Mouse (Mus musculus) cerebellum, adult 2 months (tissue): ENCODE measurements around the gene Gm17428.

ENCODE experiments used
- CTCF ChIP-seq: fragments of 200-500 bp; IDR thresholded peaks from 2 replicates; pipeline ENCODE4 v1.5.1; 2011; ENCODE audit warnings: low read depth, mild to moderate bottlenecking, control low read depth, low read length, moderate library complexity, borderline replicate concordance; ENCODE audit not compliant: insufficient read depth
- POLR2A ChIP-seq: fragments of 200-500 bp; IDR thresholded peaks from 2 replicates; pipeline ENCODE4 v1.6.1; 2011; ENCODE audit warnings: low read length, control low read depth, borderline replicate concordance; ENCODE audit not compliant: insufficient read depth

GRCm38 (mm10) chr14:54959197-54959596, 17.5 kb upstream of the Gm17428 start:
- no peak for TF ChIP-seq CTCF
- TF ChIP-seq POLR2A = no peak
